Mouse (Mus musculus) neural tube, embryonic 11.5 days (tissue): ENCODE data around the gene Impdh2. TPM values are rescaled to one million over a fixed set of nuclear protein-coding genes. Genes with fewer than 3 reads are reported as not detected.

Experiments
- ATAC-seq: fragments of 200-750 bp; cut with Nextera tagmentation; 2 replicates; pipeline ENCODE4 v1.8.0; 2017; ENCODE audit warnings: moderate number of reproducible peaks, mild to moderate bottlenecking, moderate TSS enrichment, moderate library complexity; ENCODE audit not compliant: insufficient read depth, low FRiP score, low TSS enrichment
- DNase-seq: peaks from one replicate; pipeline ENCODE4 v3.0.0-alpha.2; 2015; ENCODE audit warnings: low spot score
- H3K27ac ChIP-seq: fragments of 300-500 bp; sonication (generic); 2 replicates; pipeline ENCODE4 v1.5.1; 2014; ENCODE audit warnings: low read depth, mild to moderate bottlenecking, low read length
- H3K27me3 ChIP-seq: fragments of 300-500 bp; sonication (generic); 2 replicates; pipeline ENCODE4 v1.6.1; 2014; ENCODE audit warnings: mild to moderate bottlenecking, low read length, mixed read lengths; ENCODE audit not compliant: control insufficient read depth, insufficient read depth
- H3K36me3 ChIP-seq: fragments of 300-500 bp; sonication (generic); 2 replicates; pipeline ENCODE4 v1.6.1; 2014; ENCODE audit warnings: mild to moderate bottlenecking, low read length, moderate library complexity, mixed read lengths; ENCODE audit not compliant: control insufficient read depth, insufficient read depth
- H3K4me1 ChIP-seq: fragments of 300-500 bp; sonication (generic); 2 replicates; pipeline ENCODE4 v1.6.1; 2014; ENCODE audit warnings: low read length, mixed read lengths; ENCODE audit not compliant: control insufficient read depth, insufficient read depth
- H3K4me2 ChIP-seq: fragments of 300-500 bp; sonication (generic); 2 replicates; pipeline ENCODE4 v1.6.1; 2014; ENCODE audit warnings: low read depth, mild to moderate bottlenecking, moderate library complexity
- H3K4me3 ChIP-seq: fragments of 300-500 bp; sonication (generic); 2 replicates; pipeline ENCODE4 v1.5.1; 2014; ENCODE audit warnings: low read depth, low read length
- H3K9ac ChIP-seq: fragments of 300-500 bp; sonication (generic); 2 replicates; pipeline ENCODE4 v1.6.1; 2014; ENCODE audit warnings: mild to moderate bottlenecking, low read length
- H3K9me3 ChIP-seq: fragments of 300-500 bp; sonication (generic); 2 replicates; pipeline ENCODE4 v1.6.1; 2016; ENCODE audit warnings: low read length; ENCODE audit not compliant: control insufficient read depth
- WGBS: fragments of 180-500 bp; shearing (Covaris S2); extraction: QIAGEN DNeasy Blood & Tissue Kit; methylation state at CpG from one replicate; pipeline ENCODE4 v1.1.7; 2014; 5-methylcytosine and 5-hydroxymethylcytosine counted together
- polyA plus RNA-seq: library from polyadenylated mRNA; unstranded; fragments of >200 nt; fragmentation: Nextera tagmentation; extraction: Ambion mirVana; gene quantifications from 2 replicates; pipeline ENCODE4 v1.2.1, GENCODE M21; 2014

Impdh2 gene
- polyA plus RNA-seq, 1 experiment from 2014 or later: 179 TPM

DNA sequence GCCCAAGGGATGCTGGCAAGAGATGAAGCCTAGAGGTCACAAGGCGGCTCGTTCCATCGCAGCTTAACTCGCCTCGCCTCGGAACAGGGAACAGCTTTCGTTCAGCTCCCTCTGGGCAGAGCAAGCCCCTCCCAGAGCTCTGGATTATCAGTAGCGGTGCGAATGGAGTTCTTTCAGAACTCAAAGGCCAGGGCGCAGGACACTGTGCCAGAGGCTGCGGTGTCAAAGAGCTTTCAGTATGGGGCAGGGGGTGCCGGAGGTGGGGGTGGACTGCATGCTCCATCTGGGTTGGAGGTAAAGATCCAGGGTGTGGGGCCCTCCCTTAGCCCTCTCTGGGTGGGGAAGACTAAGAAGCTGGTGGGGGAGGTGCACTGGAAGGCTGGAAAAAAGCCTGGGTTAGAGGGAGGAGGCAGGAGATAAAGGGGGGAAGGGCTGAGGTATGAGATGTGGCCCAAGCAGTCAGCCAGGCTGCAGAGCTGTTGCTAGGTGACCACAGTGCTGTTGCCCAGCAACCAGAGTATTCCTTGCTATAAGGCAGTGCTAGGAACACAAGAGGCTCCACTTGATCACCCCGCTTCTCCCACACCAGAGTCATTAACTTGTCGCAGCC, 27.6 kb downstream of the Impdh2 start:
- H3K9me3 ChIP-seq: no peaks in the 10 kb centered on the region
- peak; percentile 91 for DNase-seq
- no peaks in the 10 kb centered on the region for H3K27me3 ChIP-seq
- ATAC-seq: peak; percentile 98
- peak overlapping the region; percentile 51 for H3K4me2 ChIP-seq
- H3K27ac ChIP-seq: peak overlapping the region; percentile 95
- peaks cover 24% of the 10 kb centered on the region for H3K4me1 ChIP-seq
- peak overlapping the region; percentile 53 for H3K9ac ChIP-seq
- peak overlapping the region; percentile 7; the same call in 1 of the 2 replicates for H3K4me3 ChIP-seq
- no peaks in the 10 kb centered on the region for H3K36me3 ChIP-seq
- 0% methylated on average over 14 of the region's 14 CpGs for WGBS

DNA sequence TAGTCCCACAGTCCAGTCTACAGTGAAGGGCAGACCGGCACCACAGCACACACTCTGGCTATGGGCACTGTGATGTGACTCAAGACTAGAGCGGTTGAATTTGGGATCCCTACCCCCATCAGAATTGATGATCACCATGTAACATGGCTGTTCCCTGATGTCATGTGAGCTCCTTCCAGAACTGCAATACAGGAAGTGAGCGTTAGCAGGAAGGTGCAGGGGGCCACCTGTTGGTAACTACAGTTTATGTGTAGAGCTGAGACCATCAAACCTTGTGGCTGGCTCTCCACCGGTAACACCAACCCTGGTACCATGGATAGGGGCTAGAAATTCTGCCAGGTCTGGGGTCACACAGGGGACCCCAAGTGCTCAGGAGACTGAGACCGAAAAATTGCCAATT, 29.1 kb downstream of the Impdh2 start:
- H3K36me3 ChIP-seq: no peaks in the 10 kb centered on the region
- H3K4me3 ChIP-seq: no peak overlapping the region
- H3K9ac ChIP-seq: no peak overlapping the region
- H3K27ac ChIP-seq: no peak overlapping the region
- H3K4me2 ChIP-seq: no peak overlapping the region
- peaks cover 24% of the 10 kb centered on the region for H3K4me1 ChIP-seq
- H3K9me3 ChIP-seq: no peaks in the 10 kb centered on the region
- 82% methylated on average over 5 of the region's 5 CpGs for whole genome bisulfite sequencing
- H3K27me3 ChIP-seq: no peaks in the 10 kb centered on the region
- ATAC-seq (no peak), DNase-seq (no peak)

- peaks cover 24% of the 10 kb centered on the region for H3K4me1 ChIP-seq
- H3K27ac ChIP-seq: no peak overlapping the region
- no peaks in the 10 kb centered on the region for H3K27me3 ChIP-seq
- no peak overlapping the region for H3K9ac ChIP-seq
- H3K4me2 ChIP-seq: no peak overlapping the region
- WGBS: 87% methylated on average over 4 of the region's 4 CpGs
- H3K36me3 ChIP-seq: no peaks in the 10 kb centered on the region
- DNase-seq (no peak), ATAC-seq (no peak)
- H3K9me3 ChIP-seq: no peaks in the 10 kb centered on the region
- H3K4me3 ChIP-seq: no peak overlapping the region
Observed at GRCm38 (mm10) chr9:108591462-108591861, 31.4 kb downstream of the Impdh2 start.

DNA sequence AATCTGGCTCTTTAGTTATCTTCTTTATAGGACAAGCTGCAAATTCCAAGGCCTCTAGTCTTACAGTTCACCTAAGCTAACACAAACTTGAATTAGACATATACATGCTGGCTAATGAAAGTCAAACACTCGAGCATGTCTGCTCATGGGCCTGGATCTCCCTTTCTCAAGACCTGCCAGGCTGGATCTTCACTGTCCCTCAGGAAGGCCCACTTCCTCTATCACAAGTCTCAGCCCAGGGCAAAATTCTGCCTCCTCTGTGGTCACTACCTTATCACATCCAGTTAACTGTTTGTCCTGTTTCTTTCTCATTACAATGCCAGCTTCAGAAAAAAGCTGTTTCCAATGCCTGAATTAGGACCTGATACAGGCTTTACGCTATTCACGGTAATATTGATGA, 34.3 kb downstream of the Impdh2 start:
- Histone ChIP-seq H3K27ac (no peak overlapping the region), H3K27me3 (no peaks in the 10 kb centered on the region), H3K9ac (no peak overlapping the region), H3K4me2 (no peak overlapping the region), H3K4me3 (no peak overlapping the region), H3K4me1 (no peaks in the 10 kb centered on the region), H3K9me3 (no peaks in the 10 kb centered on the region), H3K36me3 (no peaks in the 10 kb centered on the region)
- ATAC-seq (no peak), DNase-seq (no peak)
- WGBS: 86% methylated on average over 3 of the region's 3 CpGs

- Histone ChIP-seq H3K4me2 (peak within 1 kb of the TSS; percentile 93), H3K4me3 (peak within 1 kb of the TSS; percentile 65), H3K36me3 (no peaks in the 10 kb centered on the region), H3K4me1 (no peaks in the 10 kb centered on the region), H3K27ac (0 out of 2 replicates have a peak within 1 kb of the TSS, but pooled peaks have one; percentile 34), H3K9me3 (no peaks in the 10 kb centered on the region), H3K9ac (peak within 1 kb of the TSS; percentile 78), H3K27me3 (no peaks in the 10 kb centered on the region)
- 3% methylated on average over 69 of the region's 69 CpGs for WGBS
- peak; percentile 79 for DNase-seq
- ATAC-seq: peak; percentile 91
Observed at GRCm38 (mm10) chr9:108596998-108597764, 37.1 kb downstream of the Impdh2 start, which contains the start of gene P4htm. TSS of gene P4htm (minus strand) at chr9:108597667.

DNA sequence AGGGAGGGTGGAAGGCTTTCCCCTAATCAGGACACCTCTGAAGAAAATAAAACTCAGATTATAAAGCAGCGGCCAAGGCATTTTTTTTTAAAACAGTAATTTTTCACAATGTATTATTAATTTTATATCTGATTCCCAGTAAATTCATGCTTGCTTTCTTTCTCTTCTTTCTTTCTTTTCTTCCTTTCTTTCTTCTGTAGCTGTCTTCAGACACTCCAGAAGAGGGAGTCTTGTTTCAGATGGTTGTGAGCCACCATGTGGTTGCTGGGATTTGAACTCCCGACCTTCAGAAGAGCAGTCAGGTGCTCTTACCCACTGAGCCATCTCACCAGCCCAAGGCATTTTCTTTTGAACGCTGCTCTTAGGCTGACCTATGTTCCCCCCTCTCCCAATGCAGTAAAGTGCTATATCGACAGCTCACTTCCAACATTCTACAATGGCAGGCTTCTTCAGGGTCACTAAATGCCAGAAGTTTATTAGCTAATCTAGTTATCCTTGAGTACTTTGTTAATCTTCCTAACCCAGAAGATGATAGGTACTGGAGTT, 39.0 kb downstream of the Impdh2 start:
- WGBS: 77% methylated on average over 4 of the region's 4 CpGs
- H3K9ac ChIP-seq: no peak overlapping the region
- H3K4me2 ChIP-seq: no peak overlapping the region
- ATAC-seq (no peak), DNase-seq (peak; percentile 98)
- no peak overlapping the region for H3K27ac ChIP-seq
- H3K27me3 ChIP-seq: no peaks in the 10 kb centered on the region
- H3K4me1 ChIP-seq: no peaks in the 10 kb centered on the region
- no peak overlapping the region for H3K4me3 ChIP-seq
- no peaks in the 10 kb centered on the region for H3K9me3 ChIP-seq
- peaks cover 4% of the 10 kb centered on the region for H3K36me3 ChIP-seq

DNA sequence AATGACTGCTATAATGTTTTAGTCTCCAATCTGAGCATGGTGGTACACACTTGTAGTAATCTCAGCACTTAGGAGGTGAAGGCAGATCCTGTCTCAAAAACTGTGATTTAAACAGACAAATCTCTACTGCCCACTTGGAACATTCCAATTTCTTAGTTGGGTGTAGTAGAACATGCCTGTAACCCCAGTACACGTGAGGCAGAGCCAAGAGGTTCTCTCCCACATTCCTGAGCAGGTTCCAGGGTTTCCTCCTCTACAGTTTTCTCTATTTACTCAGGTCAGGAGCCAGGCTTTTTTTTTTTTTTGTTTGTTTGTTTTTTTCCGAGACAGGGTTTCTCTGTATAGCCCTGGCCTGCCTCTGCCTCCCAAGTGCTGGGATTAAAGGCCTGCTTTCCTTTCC, 39.9 kb downstream of the Impdh2 start:
- Histone ChIP-seq H3K4me3 (no peak overlapping the region), H3K9me3 (no peaks in the 10 kb centered on the region), H3K27me3 (no peaks in the 10 kb centered on the region), H3K27ac (no peak overlapping the region), H3K9ac (no peak overlapping the region), H3K4me2 (no peak overlapping the region), H3K4me1 (no peaks in the 10 kb centered on the region), H3K36me3 (peaks cover 7% of the 10 kb centered on the region)
- 55% methylated on average over 2 of the region's 2 CpGs for WGBS
- no peak for DNase-seq
- no peak for ATAC-seq

DNA sequence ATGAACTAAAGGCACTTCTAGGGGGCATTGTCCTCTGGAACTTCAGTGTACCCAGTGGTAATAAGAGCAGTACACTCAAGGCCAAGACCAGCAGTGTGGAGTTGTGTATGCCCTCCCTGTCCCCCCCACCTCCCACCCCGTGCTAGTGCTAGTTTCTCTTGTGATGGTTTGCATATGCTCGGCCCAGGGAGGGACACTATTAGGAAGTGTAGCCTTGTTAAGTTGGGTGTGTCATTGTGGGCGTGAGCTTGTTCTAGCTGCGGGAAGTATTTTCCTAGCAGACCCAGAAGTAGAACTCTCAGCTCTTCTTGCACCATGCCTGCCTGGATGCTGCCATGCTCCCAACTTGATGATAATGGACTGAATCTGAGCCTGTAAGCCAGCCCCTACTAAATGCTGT, 41.9 kb downstream of the Impdh2 start:
- no peaks in the 10 kb centered on the region for H3K4me1 ChIP-seq
- 76% methylated on average over 4 of the region's 4 CpGs for WGBS
- ATAC-seq (no peak), DNase-seq (no peak)
- H3K27ac ChIP-seq: no peak overlapping the region
- H3K4me3 ChIP-seq: no peak overlapping the region
- peaks cover 10% of the 10 kb centered on the region for H3K36me3 ChIP-seq
- no peaks in the 10 kb centered on the region for H3K27me3 ChIP-seq
- no peaks in the 10 kb centered on the region for H3K9me3 ChIP-seq
- H3K4me2 ChIP-seq: no peak overlapping the region
- no peak overlapping the region for H3K9ac ChIP-seq
